Mouse (Mus musculus): Measurements from ENCODE around the gene Pou3f3.

The Pou3f3 gene

DNA sequence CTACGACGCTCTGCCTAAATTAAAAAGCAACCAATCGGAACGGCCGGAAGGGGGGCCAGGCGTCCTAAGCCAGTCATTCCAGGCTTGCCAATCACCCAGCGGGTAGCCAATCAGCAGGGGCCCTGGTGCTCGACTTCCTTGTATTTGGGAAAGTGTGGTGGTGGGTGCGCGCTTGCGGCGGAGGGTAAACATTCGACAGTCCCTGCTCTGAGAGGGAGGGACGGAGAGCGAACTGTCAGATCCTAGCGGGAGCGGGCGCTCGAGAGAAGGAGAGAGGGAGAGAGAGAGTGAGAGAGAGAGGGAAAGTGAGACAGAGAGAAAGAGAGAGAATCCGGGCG, at the start of gene Pou3f3:
Gene Pou3f3 (plus strand): TSS at position 191 of the 338 bp plus-strand sequence.
- DNase-seq (ENCODE audit: low spot score) = no peak

DNA sequence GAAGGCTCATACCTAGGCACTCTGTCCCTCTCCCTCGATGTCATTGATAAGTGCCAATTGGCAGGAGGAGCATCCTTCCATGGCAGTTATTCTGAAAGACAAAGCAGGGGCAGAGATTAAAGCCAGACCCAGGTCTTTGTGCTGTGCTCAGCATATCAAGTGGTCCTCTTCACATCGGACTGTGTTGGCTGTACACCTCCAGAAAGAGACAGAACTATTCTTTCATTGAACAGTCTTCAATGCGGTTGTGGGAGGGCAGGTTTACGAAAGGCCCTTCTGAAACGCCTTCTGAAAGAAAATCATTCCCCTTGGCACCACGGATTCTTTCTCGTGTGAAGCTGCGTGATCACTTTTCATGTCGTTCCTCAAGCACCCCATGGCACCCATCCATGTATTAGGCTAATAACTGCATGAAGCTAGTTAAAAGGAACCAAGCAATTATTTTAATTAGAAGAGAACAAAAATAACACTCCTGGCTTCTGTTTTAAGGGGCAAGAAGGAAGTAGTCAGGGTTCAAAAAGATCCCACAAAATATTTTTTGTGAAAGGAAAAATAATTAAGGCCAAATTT, 47.1 kb upstream of the Pou3f3 start:
- DNase-seq (ENCODE audit: low spot score) = no peak

DNA sequence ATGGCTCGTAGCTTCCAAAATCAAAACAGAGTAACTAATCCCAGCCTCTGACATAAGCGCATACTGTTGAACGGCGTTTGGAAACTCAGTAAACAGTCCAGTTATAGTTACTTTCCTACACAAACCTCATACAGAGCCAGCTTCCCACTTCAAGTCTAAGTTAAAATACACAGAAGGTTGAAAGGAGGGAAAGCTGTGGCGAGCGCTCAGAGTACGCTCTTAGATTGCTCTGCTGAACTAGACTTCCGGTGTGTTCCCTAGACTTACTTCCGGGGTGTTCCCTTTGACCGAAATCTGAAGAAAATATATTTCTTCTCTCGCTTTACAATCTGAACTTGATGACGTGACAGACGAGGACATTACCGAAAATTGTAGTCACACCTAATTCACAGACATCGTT, 44.1 kb upstream of the Pou3f3 start:
- no peak for DNase-seq (ENCODE audit: low spot score)

DNA sequence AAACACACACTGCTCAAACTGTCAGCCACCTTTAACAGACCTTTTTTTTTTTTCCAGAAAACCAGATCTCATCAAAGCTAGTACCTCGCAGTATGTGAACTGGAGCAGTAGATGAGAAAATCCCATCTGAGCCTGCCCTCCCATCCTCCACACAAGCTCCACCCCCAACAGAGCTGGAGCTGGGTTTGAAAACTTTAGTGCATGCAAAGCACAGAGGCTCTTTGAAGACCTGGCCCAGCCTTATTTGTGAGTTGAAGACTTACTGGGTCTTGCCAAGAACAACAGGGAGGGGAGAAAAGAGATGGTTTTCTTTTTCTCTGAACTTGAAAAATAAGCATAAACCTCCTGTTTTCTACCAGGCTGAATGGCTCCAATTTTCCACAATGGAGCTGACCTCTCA, 28.0 kb upstream of the Pou3f3 start:
- no peak for DNase-seq (ENCODE audit: low spot score)

DNA sequence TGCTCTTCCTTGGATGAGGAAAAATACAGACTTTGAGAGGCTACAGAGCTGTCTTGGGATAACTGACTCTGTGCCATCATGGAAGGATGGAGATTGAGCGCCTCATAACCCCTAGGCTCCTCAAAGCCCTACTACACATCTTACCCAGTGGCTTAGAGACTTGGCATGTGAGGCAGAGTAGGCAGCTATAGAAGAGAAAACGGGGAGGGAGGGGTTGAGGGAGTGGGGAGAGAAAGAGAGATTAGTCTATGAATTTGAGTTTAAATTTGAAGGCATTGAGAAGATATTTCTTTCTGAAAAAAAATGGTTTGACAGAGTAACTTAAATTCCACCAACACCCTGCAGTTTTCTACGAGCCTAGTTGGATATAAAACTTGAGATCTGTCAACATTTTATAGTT, 14.9 kb upstream of the Pou3f3 start:
- DNase-seq (ENCODE audit: low spot score) = no peak

DNA sequence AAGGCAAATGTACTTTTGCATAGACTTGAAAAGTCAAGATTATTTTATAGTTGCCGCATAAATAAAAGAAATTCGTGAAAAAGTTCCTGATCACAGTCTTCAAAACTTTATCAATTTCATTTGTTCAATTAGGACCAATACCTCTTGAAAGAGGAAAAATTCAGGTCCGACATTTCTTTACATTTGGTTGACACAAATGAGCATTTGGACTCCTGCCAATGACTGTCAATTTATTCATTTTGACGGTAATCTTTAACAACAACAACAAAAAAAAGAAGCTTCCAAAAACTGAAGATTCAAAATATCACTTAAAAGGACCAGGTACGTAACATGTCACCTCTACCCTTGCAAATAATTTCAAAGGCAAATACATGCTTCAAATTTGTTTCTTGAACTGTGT, 13.8 kb upstream of the Pou3f3 start:
- no peak for DNase-seq (ENCODE audit: low spot score)

DNA sequence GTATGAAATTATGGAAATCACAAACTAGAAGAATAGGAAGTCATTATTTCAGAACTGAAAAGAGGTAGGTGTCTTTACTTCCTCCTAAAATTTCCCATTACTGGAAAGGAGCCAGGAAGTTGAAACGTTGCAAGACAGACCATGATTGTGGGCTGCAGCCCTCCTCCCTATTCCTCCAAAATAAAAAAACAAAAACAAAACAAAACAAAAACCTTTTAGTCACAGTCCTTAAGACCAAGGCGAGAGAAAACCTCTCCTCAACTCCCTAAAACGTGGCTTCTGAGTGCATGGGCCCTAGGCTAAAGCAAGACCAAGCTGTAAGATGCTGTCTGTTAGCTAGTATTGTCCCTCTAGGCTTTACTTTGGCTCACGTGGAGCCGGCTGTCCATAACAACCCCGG, 11.7 kb upstream of the Pou3f3 start:
- no peak for DNase-seq (ENCODE audit: low spot score)

DNA sequence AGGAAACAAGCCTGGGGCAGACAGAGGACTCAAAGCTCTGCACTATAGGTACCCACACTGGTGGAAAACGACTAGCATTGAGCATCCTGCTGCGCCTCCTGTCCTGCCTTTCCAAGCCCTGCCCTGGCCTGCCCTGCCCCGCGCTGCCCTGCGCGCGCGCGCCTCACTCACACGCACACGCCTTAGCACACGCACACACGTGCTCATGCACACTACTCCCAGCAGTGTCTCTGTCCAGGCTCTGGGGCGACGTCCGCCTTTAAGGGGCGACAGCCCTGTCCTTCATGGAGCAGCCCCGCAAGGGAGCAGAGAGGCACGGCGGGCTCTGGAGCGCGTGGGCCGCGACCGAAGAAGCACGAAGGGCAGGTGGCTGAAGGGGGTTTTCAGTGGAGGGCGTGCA, 11.2 kb upstream of the Pou3f3 start:
- no peak for DNase-seq (ENCODE audit: low spot score)

DNA sequence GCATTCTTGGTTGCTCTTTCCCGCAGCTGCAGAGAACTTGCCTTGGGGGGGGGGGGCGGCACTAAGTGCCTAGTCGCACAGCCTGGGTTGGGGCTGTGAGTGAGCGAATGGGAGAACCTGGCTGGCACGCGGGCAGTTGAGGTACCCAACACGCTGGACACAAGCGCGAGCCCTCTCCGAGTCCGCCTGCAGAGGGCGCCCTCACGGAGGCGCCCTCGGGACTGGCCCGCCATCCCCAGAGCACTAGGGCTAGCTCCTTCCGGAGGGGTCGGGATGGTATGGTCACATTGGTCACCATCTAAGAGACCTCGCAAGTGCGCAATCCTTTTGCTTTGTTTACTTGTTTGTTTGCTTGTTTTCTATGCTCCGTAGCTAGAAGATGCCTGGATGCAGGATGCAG, 10.8 kb upstream of the Pou3f3 start:
- no peak for DNase-seq (ENCODE audit: low spot score)

DNA sequence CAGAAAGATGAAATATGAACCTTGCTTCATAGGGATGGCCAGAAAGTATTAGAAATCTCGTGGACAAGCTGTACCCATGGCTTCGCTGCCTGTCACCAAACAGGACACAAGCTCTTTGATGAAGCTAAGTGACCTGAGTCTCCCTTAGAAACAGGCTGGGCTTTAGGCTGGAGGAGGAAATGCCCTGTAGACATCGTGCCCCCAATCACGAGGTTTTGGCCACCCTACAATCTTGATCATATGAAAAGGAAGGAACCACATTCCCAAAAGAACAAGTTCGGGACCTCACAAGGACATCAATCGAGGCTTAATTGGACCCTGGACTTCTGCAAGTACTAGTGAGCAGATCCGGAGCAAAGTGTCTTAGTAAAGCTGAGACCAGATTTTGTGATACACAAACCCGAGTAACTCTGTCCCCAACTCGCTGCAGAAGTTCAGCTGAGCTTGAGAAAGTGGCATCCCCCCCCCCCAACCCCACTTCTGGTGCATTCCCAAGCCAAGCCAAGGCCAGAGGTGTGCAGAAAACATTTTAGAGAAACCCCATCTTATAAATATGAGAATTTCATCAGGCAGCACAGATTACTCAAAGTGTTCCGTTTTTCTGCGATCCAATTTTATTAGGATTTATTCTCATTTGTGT, 10.1 kb upstream of the Pou3f3 start:
- no peak for DNase-seq (ENCODE audit: low spot score)

DNA sequence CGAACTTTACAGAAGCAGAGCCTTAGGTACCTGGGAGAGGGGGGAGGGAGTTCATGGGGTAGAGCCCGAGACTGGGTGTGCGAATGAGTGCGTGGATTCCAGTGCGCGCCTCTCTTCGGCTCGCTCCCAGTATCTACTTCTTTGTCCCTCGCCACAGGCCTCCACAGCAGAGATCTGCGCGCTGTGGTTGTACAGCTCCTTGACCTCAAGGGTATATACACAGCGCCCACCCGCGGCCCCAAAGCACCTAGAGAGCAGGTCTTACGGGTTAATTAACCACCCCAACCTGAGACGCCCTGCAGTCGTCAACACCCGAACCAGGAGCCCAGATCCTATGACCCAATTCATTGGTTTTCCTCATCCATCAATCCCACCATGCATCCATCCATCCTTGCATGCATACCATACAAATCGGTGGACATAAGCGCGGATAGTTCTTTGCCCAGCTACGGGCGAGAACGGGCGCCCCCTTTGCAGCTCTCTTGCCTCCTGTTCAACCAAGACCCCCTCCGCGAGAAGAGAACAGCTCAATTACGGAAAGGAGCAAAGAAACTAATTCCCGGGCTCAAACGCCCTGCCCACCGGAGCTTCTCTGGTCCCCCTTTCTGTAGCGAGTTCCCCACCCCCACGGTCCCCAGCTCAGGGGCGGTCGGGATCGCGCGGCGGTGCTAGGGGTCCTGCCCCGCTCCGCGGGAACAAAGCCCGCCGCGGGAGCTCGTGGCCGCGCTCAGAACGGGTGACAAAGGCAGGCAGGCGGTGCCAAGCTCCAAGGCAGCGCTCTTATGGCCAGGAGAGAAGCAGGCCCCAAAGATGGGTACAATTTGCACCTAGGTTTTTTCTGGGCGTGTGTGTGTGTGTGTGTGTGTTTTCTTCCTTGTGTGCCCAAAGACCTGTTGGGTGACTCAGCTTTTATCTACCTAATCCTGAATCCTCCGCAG, 9.1 kb upstream of the Pou3f3 start:
- DNase-seq (ENCODE audit: low spot score) = no peak

DNA sequence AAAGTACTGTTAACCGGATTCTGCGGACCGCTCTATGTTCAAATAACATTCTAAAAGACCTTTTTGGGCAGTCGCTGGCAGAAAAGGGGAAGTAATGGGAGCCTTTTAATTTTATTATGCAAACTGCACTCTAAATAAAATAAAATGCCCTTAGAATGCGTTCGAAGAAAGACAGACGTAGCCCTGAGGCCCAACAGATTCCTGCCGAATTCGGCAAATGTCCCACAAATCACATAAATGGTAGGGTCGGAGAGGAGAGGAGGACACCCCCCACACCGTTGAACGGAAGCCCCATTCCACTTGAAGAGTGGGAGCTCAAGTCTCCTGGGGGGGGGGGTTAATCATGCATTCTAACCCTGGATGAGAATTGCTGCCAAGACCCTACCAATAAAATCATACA, 8.3 kb upstream of the Pou3f3 start:
- no peak for DNase-seq (ENCODE audit: low spot score)

DNA sequence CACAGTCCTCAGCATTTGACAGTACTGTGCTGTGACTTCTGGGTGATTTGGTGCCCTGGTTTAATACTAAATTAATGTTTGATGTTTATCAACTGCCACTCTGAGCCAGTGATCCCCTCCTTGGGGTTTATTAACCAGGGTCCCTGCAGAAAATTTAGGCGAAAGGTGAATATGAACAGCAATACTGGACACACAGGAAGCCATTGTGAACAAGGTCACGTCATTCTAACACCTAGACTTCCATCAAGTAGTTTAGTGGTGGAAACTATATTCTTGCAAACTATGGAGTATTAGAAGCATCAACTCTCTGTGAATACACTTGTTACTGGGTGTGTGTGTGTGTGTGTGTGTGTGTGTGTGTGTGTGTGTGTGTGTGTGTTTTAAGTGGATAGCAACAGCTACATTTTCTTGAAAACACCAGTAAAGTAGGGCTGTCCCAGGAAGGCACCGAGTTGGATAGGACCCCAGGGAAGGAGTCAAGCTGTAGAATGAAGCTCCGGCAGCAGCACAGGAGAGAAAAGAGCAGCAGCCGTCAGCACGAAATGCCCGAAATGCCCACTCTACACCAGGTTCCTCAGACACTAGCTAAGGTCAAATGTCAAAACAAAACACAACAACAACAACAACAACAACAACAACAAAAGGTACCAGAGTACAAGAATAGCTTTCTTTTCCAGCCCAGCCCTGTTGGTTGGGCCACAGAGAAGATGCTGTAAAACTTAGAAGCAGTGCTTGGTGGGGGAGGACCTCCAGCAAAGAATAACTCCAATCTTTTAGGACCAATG, 7.6 kb upstream of the Pou3f3 start:
- no peak for DNase-seq (ENCODE audit: low spot score)

DNA sequence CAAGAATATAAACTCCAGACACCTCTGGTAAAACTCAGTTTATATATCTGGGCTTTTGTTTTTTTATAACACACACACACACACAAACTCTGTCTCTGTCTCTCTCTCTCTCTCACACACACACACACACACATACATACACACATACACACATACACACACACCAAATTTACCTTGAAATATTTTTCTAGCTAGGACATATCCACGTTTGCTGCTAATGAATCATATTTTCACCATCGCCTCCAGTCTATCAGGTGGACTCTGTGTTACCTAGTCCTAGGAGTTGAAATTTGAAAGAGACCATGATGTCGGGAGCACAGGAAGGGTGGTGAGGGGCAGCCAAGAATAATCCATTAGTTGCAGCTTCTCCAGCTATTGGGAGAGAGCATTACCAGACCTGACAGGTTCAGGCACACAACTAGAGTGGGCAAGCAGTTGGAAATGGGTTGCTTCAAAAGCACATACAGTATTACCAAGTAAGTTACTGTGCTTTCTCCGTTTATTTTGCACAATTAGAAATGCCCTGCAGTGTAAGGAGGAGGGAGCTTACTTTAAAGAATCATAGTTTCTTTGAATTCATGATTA, 6.9 kb upstream of the Pou3f3 start:
- DNase-seq (ENCODE audit: low spot score) = no peak

DNA sequence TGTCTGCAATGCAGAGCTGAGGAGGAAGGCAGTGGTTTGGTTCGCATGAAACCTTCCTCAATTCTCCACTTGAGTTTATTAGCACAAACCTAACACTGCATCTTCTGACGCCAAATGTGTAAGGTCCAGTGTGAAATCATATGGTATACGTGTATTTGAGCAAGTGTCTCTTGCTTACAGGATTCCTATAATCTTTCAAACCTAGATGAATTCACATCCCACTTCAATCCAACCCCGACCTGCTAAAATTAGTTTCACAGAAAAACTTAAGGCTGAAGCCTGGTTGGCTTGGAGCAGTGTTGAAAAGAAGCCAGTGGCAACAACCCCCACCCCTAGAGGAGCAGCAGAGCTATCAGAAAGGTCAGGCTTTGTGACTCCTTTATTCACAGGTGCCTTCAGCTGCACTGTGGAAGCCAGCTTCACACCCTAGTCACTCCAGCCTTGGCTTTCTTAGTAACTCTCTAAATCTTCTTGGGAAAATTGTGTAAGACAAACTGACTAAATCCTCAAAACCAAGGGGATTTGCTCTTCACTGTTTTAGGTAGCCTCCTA, 5.5 kb upstream of the Pou3f3 start:
- no peak for DNase-seq (ENCODE audit: low spot score)

DNA sequence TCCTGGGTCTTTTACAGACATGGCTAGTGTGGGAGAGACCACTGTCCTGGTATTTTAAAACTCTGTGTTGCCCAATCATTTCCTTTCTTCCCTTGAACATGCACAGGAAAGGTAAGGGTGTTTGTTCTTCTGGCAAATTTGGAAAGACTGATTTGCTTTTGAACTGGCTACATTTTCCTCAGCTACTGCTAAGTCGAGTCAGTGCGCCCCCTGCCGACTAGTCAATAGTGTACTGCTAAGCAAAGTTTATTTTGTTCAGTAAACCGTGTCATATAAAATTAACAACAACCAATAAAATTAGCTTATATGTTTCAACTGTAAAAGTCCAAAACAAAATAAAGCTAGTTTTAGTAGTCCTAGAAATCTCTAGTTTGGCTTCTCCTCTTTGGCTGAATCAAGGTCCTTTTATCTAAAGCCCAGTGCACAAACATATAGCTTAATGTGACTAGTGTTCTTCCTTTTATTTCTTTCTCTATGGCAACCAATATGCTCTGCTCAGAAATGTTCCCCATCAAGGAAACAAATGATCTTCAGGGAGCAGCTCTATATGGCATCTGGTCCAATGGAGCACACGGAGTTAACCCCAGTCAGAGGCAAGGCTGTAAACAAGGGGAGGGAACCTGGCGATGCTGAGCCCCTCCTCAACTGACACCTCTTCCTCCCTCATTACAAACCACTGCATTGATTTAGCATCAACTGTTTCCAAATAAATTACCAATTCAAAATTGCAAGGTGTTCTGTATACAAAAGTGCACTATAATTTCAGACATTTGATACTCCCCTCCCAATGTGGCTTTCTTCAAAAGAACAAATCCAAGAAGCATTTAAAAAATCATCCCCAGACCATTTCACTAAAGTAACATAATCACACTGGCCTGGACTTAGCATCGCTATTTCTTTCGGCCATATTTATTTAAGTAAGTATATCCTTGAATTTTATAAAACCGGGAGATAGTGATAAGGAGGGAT, 4.1 kb upstream of the Pou3f3 start:
- peak; percentile 89 for DNase-seq (ENCODE audit: low spot score)

DNA sequence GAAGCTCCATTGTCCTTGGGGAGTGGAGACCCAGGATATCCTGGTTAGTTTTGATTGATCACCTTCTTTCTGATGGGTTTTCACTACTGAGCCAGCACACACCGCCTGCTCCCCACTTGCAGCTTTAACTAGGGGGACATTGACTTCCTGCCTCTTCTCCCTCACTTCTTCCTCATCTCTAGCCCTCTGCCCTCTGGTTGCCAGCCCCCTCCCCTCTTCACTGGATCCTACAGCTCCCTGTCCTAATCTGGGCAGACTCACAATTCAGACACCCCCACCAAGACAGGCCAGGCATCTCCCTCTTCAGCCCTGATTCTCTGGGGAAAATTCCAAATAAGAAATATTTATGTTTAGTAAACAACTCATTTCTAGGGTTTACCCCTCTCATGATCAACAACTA, 3.3 kb upstream of the Pou3f3 start:
- DNase-seq (ENCODE audit: low spot score) = no peak

DNA sequence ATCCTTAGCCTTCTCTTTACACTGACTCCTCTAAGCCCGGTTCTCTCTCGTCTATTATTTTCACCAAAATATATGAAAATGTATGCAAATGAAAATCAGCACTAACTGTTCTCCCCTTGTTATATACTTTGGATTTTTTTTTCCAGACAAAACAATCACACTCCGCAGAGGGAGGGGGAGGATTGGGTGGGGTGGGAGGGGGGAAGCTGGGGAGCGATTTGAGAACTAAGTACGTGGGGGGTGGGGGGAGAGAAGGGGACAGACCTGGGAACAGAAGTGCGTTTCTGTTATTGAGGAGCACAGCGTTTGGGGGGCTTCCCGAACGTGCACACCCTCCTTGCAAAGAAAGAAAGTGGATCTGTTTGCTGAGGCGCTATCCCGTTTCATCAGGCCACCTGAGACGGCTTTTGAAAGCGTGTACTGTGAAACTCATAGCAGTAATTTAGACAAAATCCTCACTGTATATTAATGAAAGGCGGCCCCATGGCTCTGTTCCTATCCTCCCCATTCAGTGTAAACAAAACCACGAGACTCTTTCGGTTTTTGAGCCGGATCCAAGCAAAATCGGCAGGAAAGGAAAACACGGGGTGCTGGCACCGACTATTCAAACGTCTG, 2.4 kb upstream of the Pou3f3 start:
- no peak for DNase-seq (ENCODE audit: low spot score)

DNA sequence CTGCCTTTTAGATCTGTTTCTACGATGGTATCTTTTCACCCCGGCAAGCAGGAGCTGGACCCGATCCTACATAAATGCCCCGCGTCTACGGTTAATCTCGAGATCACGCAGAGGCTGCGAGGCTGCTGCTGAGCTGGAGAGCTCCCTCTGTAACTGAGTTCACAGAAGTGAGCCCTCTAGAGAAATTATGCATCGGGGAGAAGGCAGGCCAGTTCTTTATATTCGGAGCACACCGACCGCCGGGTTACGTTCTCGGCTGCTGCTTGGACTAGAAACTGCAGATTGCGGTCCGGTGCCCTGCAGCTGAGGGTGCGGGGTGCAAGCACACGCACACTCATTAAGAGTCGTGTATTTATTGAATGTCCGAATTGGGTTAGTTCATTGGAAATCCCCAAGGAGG, 1.7 kb upstream of the Pou3f3 start:
- no peak for DNase-seq (ENCODE audit: low spot score)

DNA sequence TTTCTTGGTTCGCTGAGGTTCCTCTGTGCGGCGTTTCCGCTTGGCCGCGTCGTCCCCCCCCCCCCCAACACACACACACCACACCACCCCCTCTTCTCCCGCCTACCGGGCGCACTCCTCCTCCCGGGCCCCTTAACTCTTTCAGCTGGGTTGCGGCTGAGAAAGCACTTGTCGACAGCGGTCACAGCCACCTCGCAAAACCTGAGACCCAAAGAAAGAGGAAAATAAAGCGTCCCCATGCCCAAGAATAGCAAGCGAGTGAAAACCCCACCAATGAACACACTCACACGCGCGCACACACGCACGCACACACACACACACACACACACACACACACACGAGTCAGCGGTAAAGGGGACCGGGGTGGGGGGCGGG, 1.3 kb upstream of the Pou3f3 start:
- DNase-seq (ENCODE audit: low spot score) = no peak

All from testis, postnatal 10 days (tissue).